Mouse (Mus musculus) G1E (cell line): ENCODE data around the gene Ciapin1.

Experiments used
- CTCF ChIP-seq: IDR thresholded peaks from 2 replicates; pipeline ENCODE4 v1.5.1; 2012; ENCODE audit warnings: low read depth, low read length, inconsistent platforms, mixed read lengths
- GATA1 ChIP-seq: IDR thresholded peaks from 2 replicates; pipeline ENCODE4 v1.6.1; 2012; ENCODE audit warnings: borderline replicate concordance, low read length, inconsistent platforms, mixed read lengths
- GATA2 ChIP-seq: IDR thresholded peaks from 2 replicates; pipeline ENCODE4 v1.6.1; 2012; ENCODE audit warnings: low read depth, low read length, inconsistent platforms, borderline replicate concordance
- POLR2AphosphoS5 ChIP-seq: IDR thresholded peaks from 2 replicates; pipeline ENCODE4 v1.6.1; 2012; ENCODE audit warnings: low read depth, low read length, inconsistent platforms; ENCODE audit not compliant: insufficient replicate concordance
- TAL1 ChIP-seq: conservative IDR thresholded peaks from 2 replicates; pipeline ENCODE4 v1.6.1; 2012; ENCODE audit warnings: low read depth, low read length, inconsistent platforms, mixed read lengths

DNA sequence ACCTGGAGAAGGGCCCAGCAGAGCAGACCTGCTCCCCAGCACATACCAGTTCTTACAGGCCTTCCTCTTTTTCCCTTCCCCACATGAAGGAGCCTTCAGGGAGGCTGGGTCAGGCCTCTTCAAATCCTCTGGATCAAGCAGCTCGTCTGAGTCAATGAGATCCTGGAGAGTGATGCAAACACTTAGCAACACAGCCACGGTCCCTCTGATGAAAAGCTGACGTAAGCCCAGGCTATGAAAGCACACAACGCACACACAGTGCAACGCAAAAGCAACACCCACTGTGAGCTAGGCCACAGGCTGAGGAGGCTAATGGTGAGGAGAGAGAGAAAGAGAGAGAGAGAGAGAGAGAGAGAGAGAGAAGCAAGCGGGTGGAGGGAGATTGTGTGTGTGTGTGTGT lies 13.0 kb downstream of the Ciapin1 start:
- TF ChIP-seq CTCF (no peak), GATA1 (no peak), TAL1 (no peak), POLR2AphosphoS5 (no peak), GATA2 (no peak)
